Mouse (Mus musculus) embryonic facial prominence, embryonic 13.5 days (tissue): Measurements from ENCODE around the gene Nav3. TPM values are rescaled to one million over a fixed set of nuclear protein-coding genes. Genes with fewer than 3 reads are reported as not detected.

Source experiments
- ATAC-seq: fragments of 200-750 bp; cut with Nextera tagmentation; 2 replicates; pipeline ENCODE4 v1.8.0; 2017; ENCODE audit warnings: low read depth; ENCODE audit not compliant: insufficient number of reproducible peaks, insufficient read depth, low FRiP score, low TSS enrichment
- H3K27ac ChIP-seq: fragments of 300-500 bp; sonication (generic); 2 replicates; pipeline ENCODE4 v1.5.1; 2015; ENCODE audit warnings: moderate library complexity, mild to moderate bottlenecking, inconsistent platforms
- H3K27me3 ChIP-seq: fragments of 300-500 bp; sonication (generic); 2 replicates; pipeline ENCODE4 v1.6.1; 2015; ENCODE audit warnings: mild to moderate bottlenecking, inconsistent platforms
- H3K36me3 ChIP-seq: fragments of 300-500 bp; sonication (generic); 2 replicates; pipeline ENCODE4 v1.6.1; 2015; ENCODE audit warnings: mild to moderate bottlenecking, inconsistent platforms
- H3K4me1 ChIP-seq: fragments of 300-500 bp; sonication (generic); 2 replicates; pipeline ENCODE4 v1.6.1; 2015; ENCODE audit warnings: inconsistent platforms
- H3K4me2 ChIP-seq: fragments of 300-500 bp; sonication (generic); 2 replicates; pipeline ENCODE4 v1.6.1; 2015; ENCODE audit warnings: moderate library complexity, mild to moderate bottlenecking, inconsistent platforms
- H3K4me3 ChIP-seq: fragments of 300-500 bp; sonication (generic); 2 replicates; pipeline ENCODE4 v1.5.1; 2015; ENCODE audit warnings: mild to moderate bottlenecking, inconsistent platforms
- H3K9ac ChIP-seq: fragments of 300-500 bp; sonication (generic); 2 replicates; pipeline ENCODE4 v1.6.1; 2015; ENCODE audit warnings: mild to moderate bottlenecking, inconsistent platforms
- H3K9me3 ChIP-seq: fragments of 300-500 bp; sonication (generic); 2 replicates; pipeline ENCODE4 v1.6.1; 2016; ENCODE audit warnings: inconsistent platforms
- WGBS: fragments of 180-500 bp; shearing (Covaris S2); methylation state at CpG from one replicate; pipeline ENCODE4 v1.1.7; 2015; ENCODE audit warnings: mixed read lengths; 5-methylcytosine and 5-hydroxymethylcytosine counted together
- polyA plus RNA-seq: library from polyadenylated mRNA; unstranded; fragments of >200 nt; fragmentation: Nextera tagmentation; extraction: Ambion mirVana; gene quantifications from 2 replicates; pipeline ENCODE4 v1.2.1, GENCODE M21; 2015

Nav3 gene
- polyA plus RNA-seq, 1 experiment from 2014 or later: 3.4 TPM

GRCm38 (mm10) chr10:109852392-109852791, 603.6 kb downstream of the Nav3 start:
- Histone ChIP-seq H3K27ac (no peak overlapping the region), H3K9ac (no peak overlapping the region), H3K9me3 (no peaks in the 10 kb centered on the region), H3K36me3 (no peaks in the 10 kb centered on the region), H3K4me1 (no peaks in the 10 kb centered on the region), H3K4me2 (no peak overlapping the region), H3K27me3 (no peaks in the 10 kb centered on the region), H3K4me3 (no peak overlapping the region)
- ATAC-seq: no peak
- 37% methylated on average over 7 of the region's 7 CpGs for WGBS

- Histone ChIP-seq H3K4me1 (no peaks in the 10 kb centered on the region), H3K36me3 (no peaks in the 10 kb centered on the region)
- WGBS: 84% methylated on average over 4 of the region's 4 CpGs
Measured at GRCm38 (mm10) chr10:109847631-109848030, 608.4 kb downstream of the Nav3 start.

GRCm38 (mm10) chr10:109843661-109844060, 612.3 kb downstream of the Nav3 start:
- Histone ChIP-seq H3K9me3 (no peaks in the 10 kb centered on the region), H3K27me3 (no peaks in the 10 kb centered on the region), H3K4me3 (no peak overlapping the region), H3K4me1 (no peaks in the 10 kb centered on the region), H3K36me3 (no peaks in the 10 kb centered on the region), H3K9ac (no peak overlapping the region), H3K27ac (no peak overlapping the region), H3K4me2 (no peak overlapping the region)
- ATAC-seq: no peak
- 67% methylated on average over 4 of the region's 4 CpGs for WGBS

More at GRCm38 (mm10) chr10:109847631-109848030, 608.4 kb downstream of the Nav3 start:
- H3K4me2 ChIP-seq: no peak overlapping the region
- no peak for ATAC-seq
- H3K27me3 ChIP-seq: no peaks in the 10 kb centered on the region
- no peaks in the 10 kb centered on the region for H3K9me3 ChIP-seq
- H3K4me3 ChIP-seq: no peak overlapping the region
- H3K9ac ChIP-seq: no peak overlapping the region
- no peak overlapping the region for H3K27ac ChIP-seq

GRCm38 (mm10) chr10:109832768-109833291, 623.2 kb downstream of the Nav3 start:
- Histone ChIP-seq H3K4me3 (peak overlapping the region; percentile 22), H3K4me1 (peaks cover 4% of the 10 kb centered on the region; the same call in 1 of the 2 replicates), H3K27ac (no peak overlapping the region), H3K9ac (no peak overlapping the region; the same call in 1 of the 2 replicates), H3K36me3 (no peaks in the 10 kb centered on the region), H3K27me3 (peaks cover 25% of the 10 kb centered on the region), H3K4me2 (peak overlapping the region; percentile 55), H3K9me3 (no peaks in the 10 kb centered on the region)
- ATAC-seq: no peak
- WGBS: 22% methylated on average over 18 of the region's 18 CpGs

GRCm38 (mm10) chr10:109806782-109807493, 649.1 kb downstream of the Nav3 start:
- no peak for ATAC-seq
- Histone ChIP-seq H3K9me3 (no peaks in the 10 kb centered on the region), H3K4me3 (no peak overlapping the region), H3K36me3 (no peaks in the 10 kb centered on the region), H3K27ac (no peak overlapping the region), H3K4me1 (no peaks in the 10 kb centered on the region), H3K9ac (no peak overlapping the region), H3K27me3 (no peaks in the 10 kb centered on the region), H3K4me2 (no peak overlapping the region)
- 67% methylated on average over 5 of the region's 5 CpGs for WGBS

- Histone ChIP-seq H3K27me3 (no peaks in the 10 kb centered on the region), H3K9ac (no peak overlapping the region), H3K36me3 (no peaks in the 10 kb centered on the region), H3K4me1 (no peaks in the 10 kb centered on the region), H3K4me3 (no peak overlapping the region), H3K9me3 (no peaks in the 10 kb centered on the region), H3K27ac (no peak overlapping the region), H3K4me2 (no peak overlapping the region)
- ATAC-seq: no peak
Measured at GRCm38 (mm10) chr10:109803441-109803840, 652.6 kb downstream of the Nav3 start.

- ATAC-seq: no peak
- 60% methylated on average over 1 of the region's 1 CpGs for WGBS
Measured at GRCm38 (mm10) chr10:109802236-109802635, 653.8 kb downstream of the Nav3 start.

GRCm38 (mm10) chr10:109799246-109799645, 656.8 kb downstream of the Nav3 start:
- 84% methylated on average over 6 of the region's 6 CpGs for WGBS
- Histone ChIP-seq H3K27ac (no peak overlapping the region), H3K36me3 (no peaks in the 10 kb centered on the region), H3K9ac (no peak overlapping the region), H3K27me3 (no peaks in the 10 kb centered on the region), H3K4me1 (0 out of 2 replicates have a peak, but pooled peaks cover 5% of the 10 kb centered on the region), H3K4me3 (no peak overlapping the region), H3K4me2 (no peak overlapping the region), H3K9me3 (no peaks in the 10 kb centered on the region)
- no peak for ATAC-seq

More at GRCm38 (mm10) chr10:109802236-109802635, 653.8 kb downstream of the Nav3 start:
- Histone ChIP-seq H3K4me3 (no peak overlapping the region), H3K4me2 (no peak overlapping the region), H3K36me3 (no peaks in the 10 kb centered on the region), H3K9me3 (no peaks in the 10 kb centered on the region), H3K9ac (no peak overlapping the region), H3K27ac (no peak overlapping the region), H3K4me1 (0 out of 2 replicates have a peak, but pooled peaks cover 2% of the 10 kb centered on the region), H3K27me3 (no peaks in the 10 kb centered on the region)

- 19% methylated on average over 3 of the region's 3 CpGs for WGBS
- H3K36me3 ChIP-seq: no peaks in the 10 kb centered on the region
Measured at GRCm38 (mm10) chr10:109796981-109797380, 659.0 kb downstream of the Nav3 start.

GRCm38 (mm10) chr10:109793491-109793890, 662.5 kb downstream of the Nav3 start:
- Histone ChIP-seq H3K9me3 (no peaks in the 10 kb centered on the region), H3K36me3 (no peaks in the 10 kb centered on the region), H3K4me1 (0 out of 2 replicates have a peak, but pooled peaks cover 5% of the 10 kb centered on the region), H3K9ac (no peak overlapping the region), H3K4me2 (no peak overlapping the region), H3K27me3 (no peaks in the 10 kb centered on the region), H3K4me3 (no peak overlapping the region), H3K27ac (no peak overlapping the region)
- WGBS: 79% methylated on average over 4 of the region's 4 CpGs
- ATAC-seq: no peak

More at GRCm38 (mm10) chr10:109796981-109797380, 659.0 kb downstream of the Nav3 start:
- no peaks in the 10 kb centered on the region for H3K27me3 ChIP-seq
- no peak overlapping the region for H3K9ac ChIP-seq
- no peak for ATAC-seq
- no peak overlapping the region for H3K27ac ChIP-seq
- H3K4me3 ChIP-seq: no peak overlapping the region
- 0 out of 2 replicates have a peak, but pooled peaks cover 5% of the 10 kb centered on the region for H3K4me1 ChIP-seq
- H3K9me3 ChIP-seq: no peaks in the 10 kb centered on the region
- H3K4me2 ChIP-seq: no peak overlapping the region

- H3K36me3 ChIP-seq: no peaks in the 10 kb centered on the region
- WGBS: 82% methylated on average over 2 of the region's 2 CpGs
- no peaks in the 10 kb centered on the region for H3K27me3 ChIP-seq
Measured at GRCm38 (mm10) chr10:109788728-109789127, 667.3 kb downstream of the Nav3 start.

GRCm38 (mm10) chr10:109779109-109779508, 676.9 kb downstream of the Nav3 start:
- Histone ChIP-seq H3K9ac (no peak overlapping the region), H3K4me3 (no peak overlapping the region), H3K4me2 (no peak overlapping the region), H3K27me3 (no peaks in the 10 kb centered on the region), H3K9me3 (no peaks in the 10 kb centered on the region), H3K4me1 (no peaks in the 10 kb centered on the region), H3K36me3 (no peaks in the 10 kb centered on the region), H3K27ac (no peak overlapping the region)
- no peak for ATAC-seq
- WGBS: 57% methylated on average over 4 of the region's 4 CpGs

More at GRCm38 (mm10) chr10:109788728-109789127, 667.3 kb downstream of the Nav3 start:
- H3K27ac ChIP-seq: no peak overlapping the region
- no peaks in the 10 kb centered on the region for H3K4me1 ChIP-seq
- H3K4me3 ChIP-seq: no peak overlapping the region
- no peak overlapping the region for H3K4me2 ChIP-seq
- H3K9ac ChIP-seq: no peak overlapping the region
- H3K9me3 ChIP-seq: no peaks in the 10 kb centered on the region
- ATAC-seq: no peak
